Mouse (Mus musculus) lung, embryonic 16.5 days (tissue): ENCODE measurements around the gene Mn1. TPM values are rescaled to one million over a fixed set of nuclear protein-coding genes. Genes with fewer than 3 reads are reported as not detected.

ENCODE experiments used
- ATAC-seq: fragments of 200-750 bp; cut with Nextera tagmentation; 2 replicates; pipeline ENCODE4 v1.8.0; 2017; ENCODE audit warnings: low read depth, mild to moderate bottlenecking, moderate library complexity
- H3K27ac ChIP-seq: fragments of 300-500 bp; sonication (generic); 2 replicates; pipeline ENCODE4 v1.5.1; 2014; ENCODE audit warnings: mild to moderate bottlenecking, control low read depth, low read length
- H3K27me3 ChIP-seq: fragments of 300-500 bp; sonication (generic); 2 replicates; pipeline ENCODE4 v1.6.1; 2014; ENCODE audit warnings: low read depth, low read length, mixed read lengths; ENCODE audit not compliant: control insufficient read depth, insufficient read depth
- H3K36me3 ChIP-seq: fragments of 300-500 bp; sonication (generic); 2 replicates; pipeline ENCODE4 v1.6.1; 2014; ENCODE audit warnings: low read length; ENCODE audit not compliant: control insufficient read depth, insufficient read depth
- H3K4me1 ChIP-seq: fragments of 300-500 bp; sonication (generic); replicated peaks from 2 replicates; pipeline ENCODE4 v1.6.1; 2014; ENCODE audit warnings: low read length, mixed read lengths; ENCODE audit not compliant: control insufficient read depth, insufficient read depth
- H3K4me2 ChIP-seq: fragments of 300-500 bp; sonication (generic); 2 replicates; pipeline ENCODE4 v1.6.1; 2014; ENCODE audit warnings: low read depth, low read length, control low read depth
- H3K4me3 ChIP-seq: fragments of 300-500 bp; sonication (generic); 2 replicates; pipeline ENCODE4 v1.5.1; 2014; ENCODE audit warnings: mild to moderate bottlenecking, low read length, control low read depth
- H3K9ac ChIP-seq: fragments of 300-500 bp; sonication (generic); 2 replicates; pipeline ENCODE4 v1.6.1; 2014; ENCODE audit warnings: low read length, control low read depth
- H3K9me3 ChIP-seq: fragments of 300-500 bp; sonication (generic); 2 replicates; pipeline ENCODE4 v1.6.1; 2016; ENCODE audit warnings: low read length; ENCODE audit not compliant: control insufficient read depth
- WGBS: fragments of 180-500 bp; shearing (Covaris S2); extraction: QIAGEN DNeasy Blood & Tissue Kit; methylation state at CpG from one replicate; pipeline ENCODE4 v1.1.7; 2014; 5-methylcytosine and 5-hydroxymethylcytosine counted together
- polyA plus RNA-seq: library from polyadenylated mRNA; unstranded; fragments of >200 nt; fragmentation: Nextera tagmentation; extraction: Ambion mirVana; gene quantifications from 2 replicates; pipeline ENCODE4 v1.2.1, GENCODE M21; 2015

The Mn1 gene
- polyA plus RNA-seq, result 6.8 and 7.8 TPM in 2 replicates

DNA sequence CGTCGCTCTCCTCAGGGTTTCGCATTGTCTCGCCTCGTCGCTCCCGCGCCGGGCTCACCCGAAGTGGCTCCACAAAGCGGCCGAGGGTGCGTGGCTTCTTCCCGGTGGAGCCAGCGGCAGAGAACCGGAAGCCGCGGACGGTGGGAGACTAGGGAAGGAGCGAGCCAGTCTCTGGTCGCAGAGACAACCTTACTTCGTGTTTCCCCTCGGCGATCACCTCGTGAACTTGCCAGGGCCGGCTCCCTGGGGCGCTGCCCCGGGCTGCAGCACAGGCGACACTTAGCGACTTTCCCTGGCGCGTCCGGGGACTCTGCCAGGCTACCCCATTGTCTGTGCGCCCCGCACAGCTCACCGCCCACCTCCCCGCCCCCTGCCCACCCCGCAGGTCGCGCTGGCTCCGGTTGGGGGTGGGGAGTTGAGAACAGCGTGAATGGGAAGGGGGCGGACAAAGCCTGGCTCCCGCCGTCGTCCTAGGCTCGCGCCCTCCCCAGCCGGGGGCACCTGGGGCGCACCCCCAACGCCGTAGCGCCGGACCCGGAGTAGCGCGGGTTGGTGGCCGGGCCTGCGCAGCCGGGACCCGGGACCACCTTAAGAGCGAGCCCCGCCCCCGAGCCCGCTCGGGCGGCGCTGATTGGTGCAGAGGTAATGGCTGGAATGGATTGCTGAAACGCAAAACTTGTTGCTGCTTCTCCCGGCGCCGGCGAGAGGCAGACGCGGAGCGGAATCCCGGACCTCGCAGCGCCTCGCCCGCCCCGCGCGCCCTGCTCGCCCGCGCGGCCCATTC is at the start of gene Mn1:
Mn1 (plus strand) TSS at position 772 of the 784 bp plus-strand sequence.
- Histone ChIP-seq H3K9me3 (no peaks in the 10 kb centered on the region), H3K4me1 (peaks cover 41% of the 10 kb centered on the region), H3K4me3 (peak within 1 kb of the TSS; percentile 80), H3K27me3 (peaks cover 22% of the 10 kb centered on the region), H3K9ac (peak within 1 kb of the TSS; percentile 87), H3K36me3 (no peaks in the 10 kb centered on the region), H3K27ac (peak within 1 kb of the TSS; percentile 84), H3K4me2 (peak within 1 kb of the TSS; percentile 100)
- ATAC-seq, result peak; percentile 93
- WGBS, result under 1% methylated on average over 71 of the region's 88 CpGs

DNA sequence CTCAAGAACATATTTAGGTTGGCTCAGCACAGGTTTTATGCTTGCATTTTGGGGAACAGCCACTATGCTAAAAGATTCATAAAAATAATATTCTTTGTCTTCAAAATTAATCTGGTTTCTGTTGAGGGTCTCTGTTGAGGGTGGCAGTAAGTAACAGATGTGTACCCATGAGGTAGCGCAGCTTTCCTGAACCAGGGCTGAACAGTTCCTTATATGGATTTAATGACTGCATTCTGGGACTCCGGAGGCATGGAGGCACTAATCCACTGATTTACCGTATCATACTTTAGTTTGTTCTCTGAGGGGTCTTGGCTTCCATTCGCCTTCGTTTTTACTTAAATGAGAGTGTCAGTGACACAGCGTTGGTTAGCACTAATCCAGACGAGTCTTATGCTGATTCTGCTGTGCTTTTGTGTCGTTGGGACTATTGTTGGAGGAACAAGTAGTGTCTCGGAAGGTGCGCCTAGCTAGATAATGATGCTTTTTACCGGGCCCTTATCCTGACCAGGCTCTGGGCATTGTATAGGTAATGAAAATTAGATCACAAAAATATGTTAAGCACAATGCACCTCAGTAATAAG is 49.1 kb upstream of the Mn1 start:
- Histone ChIP-seq H3K27ac (no peak overlapping the region), H3K4me2 (no peak overlapping the region), H3K9ac (no peak overlapping the region), H3K36me3 (peaks cover 19% of the 10 kb centered on the region), H3K9me3 (no peaks in the 10 kb centered on the region), H3K4me3 (no peak overlapping the region), H3K27me3 (no peaks in the 10 kb centered on the region), H3K4me1 (no peaks in the 10 kb centered on the region; the same call in 1 of the 2 replicates)
- ATAC-seq, result no peak
- WGBS, result 89% methylated on average over 11 of the region's 11 CpGs

DNA sequence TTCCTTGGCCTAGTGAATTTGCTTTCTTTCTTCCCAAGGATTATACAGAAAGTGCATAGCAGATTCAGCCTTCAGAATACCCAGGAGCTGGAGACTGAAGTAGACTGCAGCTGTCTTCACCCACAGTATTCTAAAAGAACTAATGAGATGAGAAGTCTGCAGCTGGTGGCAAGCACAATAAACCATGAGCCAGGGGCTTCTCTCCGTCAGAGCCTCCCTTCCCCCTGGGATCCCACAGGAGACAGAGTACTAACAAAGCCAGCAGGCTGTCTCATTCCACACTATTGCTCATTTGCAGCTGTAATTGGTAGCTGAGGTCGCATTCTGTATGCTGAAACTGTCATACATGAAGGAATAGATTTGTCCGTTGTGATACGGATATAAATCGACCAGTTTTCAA is 48.6 kb upstream of the Mn1 start:
- Histone ChIP-seq H3K9me3 (no peaks in the 10 kb centered on the region), H3K4me3 (no peak overlapping the region), H3K4me1 (no peaks in the 10 kb centered on the region; the same call in 1 of the 2 replicates), H3K36me3 (peaks cover 20% of the 10 kb centered on the region), H3K27me3 (no peaks in the 10 kb centered on the region), H3K27ac (no peak overlapping the region), H3K4me2 (no peak overlapping the region), H3K9ac (no peak overlapping the region)
- 89% methylated on average over 5 of the region's 5 CpGs for WGBS
- ATAC-seq, result no peak

DNA sequence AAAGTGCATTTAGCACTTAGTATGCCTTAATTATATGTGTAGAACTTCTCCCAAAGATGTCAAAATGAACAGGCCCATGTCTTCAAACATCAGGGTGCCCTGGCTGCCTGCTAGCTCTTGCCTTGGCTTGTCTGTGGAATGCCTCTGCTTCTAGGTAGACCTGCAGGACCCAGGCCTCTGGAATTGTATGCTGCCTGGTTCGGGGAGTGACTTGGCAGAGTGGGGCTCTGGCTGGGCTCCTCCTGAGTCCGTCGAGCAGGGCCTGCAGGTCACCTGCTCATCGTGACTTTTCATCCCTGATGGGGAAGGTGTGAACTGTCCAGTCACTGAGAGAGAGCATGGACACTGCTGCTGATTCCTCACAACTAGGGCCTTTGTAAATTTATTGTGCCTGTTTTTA is 41.5 kb upstream of the Mn1 start:
- Histone ChIP-seq H3K4me1 (no peaks in the 10 kb centered on the region; the same call in 1 of the 2 replicates), H3K9ac (no peak overlapping the region), H3K27me3 (no peaks in the 10 kb centered on the region), H3K9me3 (no peaks in the 10 kb centered on the region), H3K27ac (no peak overlapping the region), H3K4me3 (no peak overlapping the region), H3K4me2 (no peak overlapping the region), H3K36me3 (peaks cover 40% of the 10 kb centered on the region)
- WGBS, result 78% methylated on average over 4 of the region's 4 CpGs
- ATAC-seq, result no peak

DNA sequence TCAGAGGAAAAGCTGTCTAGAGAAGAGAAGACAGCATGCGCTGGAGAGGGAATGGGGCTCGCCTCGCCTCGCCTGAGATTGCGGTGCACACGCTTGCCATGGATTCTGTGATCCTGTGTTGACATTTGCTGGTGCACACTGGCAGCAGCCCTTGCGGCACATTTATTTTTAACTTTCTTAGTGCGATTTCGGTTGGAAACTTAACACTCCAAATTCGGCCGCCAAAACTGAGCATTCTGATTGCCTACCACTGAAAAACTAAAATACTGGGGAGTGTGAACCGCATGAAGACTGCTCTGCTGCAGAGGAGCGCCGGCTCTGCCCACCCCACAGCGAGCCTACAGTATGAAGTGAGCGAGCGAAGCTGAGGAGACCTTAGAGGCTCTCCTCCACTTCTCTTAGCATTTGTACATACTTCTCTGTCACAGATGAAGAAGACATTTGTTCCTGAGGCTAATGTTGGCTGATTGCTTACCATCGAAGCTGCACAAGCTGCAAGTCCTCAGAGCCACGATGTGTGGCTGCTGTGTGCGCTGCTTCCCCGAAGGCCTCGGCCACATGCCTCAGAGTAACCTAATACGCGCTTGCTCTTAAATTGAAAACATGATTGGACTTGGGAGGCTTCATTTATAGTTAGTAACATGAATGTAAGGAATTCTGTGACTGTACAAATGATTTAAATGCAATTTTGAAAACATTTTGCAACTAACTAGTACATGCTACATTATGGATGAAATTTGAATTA is 40.7 kb upstream of the Mn1 start:
- no peak overlapping the region for H3K4me2 ChIP-seq
- no peak overlapping the region for H3K9ac ChIP-seq
- H3K4me1 ChIP-seq, result no peaks in the 10 kb centered on the region; the same call in 1 of the 2 replicates
- 89% methylated on average over 24 of the region's 24 CpGs for WGBS
- ATAC-seq, result no peak
- no peak overlapping the region for H3K27ac ChIP-seq
- no peaks in the 10 kb centered on the region for H3K9me3 ChIP-seq
- no peak overlapping the region for H3K4me3 ChIP-seq
- H3K27me3 ChIP-seq, result no peaks in the 10 kb centered on the region
- H3K36me3 ChIP-seq, result peaks cover 42% of the 10 kb centered on the region

DNA sequence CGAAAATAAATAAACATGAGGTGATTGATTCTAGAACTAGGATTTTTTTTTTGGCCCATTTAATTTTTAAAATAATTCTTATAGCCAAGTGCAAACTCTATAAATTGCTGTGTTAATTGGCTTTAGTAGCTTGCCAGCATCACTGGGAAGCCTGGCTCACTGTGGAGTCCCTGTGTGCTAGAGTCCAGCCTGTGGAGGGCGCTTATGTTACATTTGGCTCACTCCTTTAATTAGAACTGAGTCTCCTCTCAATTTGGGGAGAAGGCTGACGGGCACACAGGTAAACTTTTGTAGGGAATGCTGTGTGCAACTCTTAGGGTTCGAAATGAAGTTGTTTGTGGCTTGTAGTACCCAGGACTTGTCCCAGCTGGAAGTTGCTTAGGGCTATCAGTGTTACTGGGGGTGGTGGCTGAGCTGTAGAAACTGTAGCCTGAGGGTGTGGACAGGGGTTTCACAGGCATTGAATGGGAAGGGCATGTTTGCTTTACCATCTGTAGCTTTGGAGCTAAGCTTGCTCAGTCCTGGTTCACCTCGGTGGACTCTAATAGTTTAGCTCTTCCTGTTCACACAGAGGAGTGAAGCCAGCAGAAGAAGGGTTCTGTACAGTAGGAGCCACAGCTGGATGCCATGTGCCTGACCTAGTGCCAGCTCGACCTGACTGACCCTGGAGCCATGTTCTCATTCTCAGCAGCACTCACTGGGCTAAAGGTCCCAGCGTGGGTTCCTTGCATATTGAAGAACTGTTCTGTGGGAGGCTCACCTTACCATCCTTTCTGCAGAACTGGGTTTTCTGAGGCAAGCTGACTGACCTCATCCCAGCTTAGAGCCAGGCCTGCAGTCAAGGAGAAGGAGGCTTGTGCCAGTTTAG is 38.8 kb upstream of the Mn1 start:
- peaks cover 37% of the 10 kb centered on the region for H3K36me3 ChIP-seq

DNA sequence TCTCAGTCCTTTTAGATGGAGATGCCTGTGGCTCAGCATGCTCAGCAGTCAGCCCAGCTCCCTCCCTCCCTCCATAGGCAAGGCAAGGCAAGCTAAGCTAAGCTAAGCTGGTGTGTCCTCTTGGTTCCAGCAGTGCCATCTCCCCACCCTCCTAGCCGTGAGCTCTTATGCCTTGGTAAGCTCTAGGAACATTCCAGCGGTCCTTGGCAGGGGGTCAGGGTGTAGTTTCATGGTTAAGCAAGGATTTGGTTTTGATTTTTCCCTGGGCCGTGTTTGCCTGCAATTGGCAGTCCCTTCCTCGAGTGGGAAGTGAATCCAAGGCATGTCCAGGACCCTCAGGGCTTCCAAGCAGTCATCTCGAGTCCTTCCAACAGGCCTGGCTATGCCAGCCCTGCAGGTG is 33.8 kb upstream of the Mn1 start:
- ATAC-seq, result no peak
- 79% methylated on average over 5 of the region's 5 CpGs for WGBS
- Histone ChIP-seq H3K27ac (no peak overlapping the region), H3K4me1 (no peaks in the 10 kb centered on the region), H3K27me3 (no peaks in the 10 kb centered on the region), H3K9ac (no peak overlapping the region), H3K4me3 (no peak overlapping the region), H3K4me2 (no peak overlapping the region), H3K9me3 (no peaks in the 10 kb centered on the region), H3K36me3 (peaks cover 52% of the 10 kb centered on the region)

More for the DNA sequence above, 38.8 kb upstream of the Mn1 start:
- Histone ChIP-seq H3K27me3 (no peaks in the 10 kb centered on the region), H3K9me3 (no peaks in the 10 kb centered on the region), H3K4me1 (no peaks in the 10 kb centered on the region), H3K9ac (no peak overlapping the region), H3K27ac (no peak overlapping the region), H3K4me2 (no peak overlapping the region), H3K4me3 (no peak overlapping the region)
- WGBS, result 67% methylated on average over 7 of the region's 7 CpGs
- no peak for ATAC-seq

DNA sequence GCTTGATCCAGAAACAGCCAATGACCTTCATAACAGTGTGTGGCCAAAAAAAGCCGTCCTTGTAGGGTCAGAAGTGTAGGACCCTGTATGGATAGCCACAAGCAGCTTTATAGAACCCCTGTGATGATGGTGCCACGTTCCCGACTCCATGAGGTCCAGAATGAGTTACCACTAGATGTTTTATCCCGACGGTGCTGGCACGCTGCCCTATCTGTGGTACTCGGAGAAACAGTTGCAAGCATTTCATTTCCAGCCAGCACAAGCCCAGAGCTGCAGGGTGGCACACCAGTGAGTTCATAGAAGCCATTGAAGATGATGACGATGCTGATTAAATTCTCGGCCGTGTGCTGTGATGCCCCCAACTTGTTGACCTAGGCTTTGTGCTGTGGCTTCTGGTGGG is 26.3 kb upstream of the Mn1 start:
- WGBS, result 62% methylated on average over 10 of the region's 10 CpGs
- Histone ChIP-seq H3K9ac (no peak overlapping the region), H3K4me3 (no peak overlapping the region), H3K4me1 (peaks cover 32% of the 10 kb centered on the region), H3K27ac (no peak overlapping the region), H3K4me2 (no peak overlapping the region), H3K36me3 (peaks cover 17% of the 10 kb centered on the region), H3K27me3 (no peaks in the 10 kb centered on the region), H3K9me3 (no peaks in the 10 kb centered on the region)
- no peak for ATAC-seq
